ENCODE assay signal across 23 mouse cellular contexts in genomic region chr3:126491914-126492265, GRCm38 (mm10).
DNase-seq lines count a peak whose midpoint lies in the region; ATAC-seq lines count a peak whose summit lies in the region.
"Had no signal": no experiment of that assay in that cellular context is flagged by ENCODE, and none has a peak within 500 bp of the region (broad histone marks: within the 10 kb centered on the region; RNA-seq: fewer than 3 reads in every experiment).

No protein-coding gene starts in this region.

- 69% methylated on average over 3 of the region's 3 CpGs for WGBS in embryonic facial prominence, embryonic 14.5 days
- 88% methylated on average over 3 of the region's 3 CpGs for WGBS in embryonic facial prominence, embryonic 10.5 days
- 90% methylated on average over 3 of the region's 3 CpGs for WGBS in hindbrain, embryonic 13.5 days
- WGBS in hindbrain, embryonic 11.5 days: 82% methylated on average over 3 of the region's 3 CpGs
- 88% methylated on average over 3 of the region's 3 CpGs for WGBS in midbrain, embryonic 15.5 days
- 79% methylated on average over 3 of the region's 3 CpGs for WGBS in midbrain, embryonic 10.5 days
- 73% methylated on average over 3 of the region's 3 CpGs for WGBS in limb, embryonic 13.5 days

- ATAC-seq in embryonic facial prominence, embryonic 14.5 days (ENCODE audit: low read depth): peak; percentile 74
- ATAC-seq in hindbrain, embryonic 13.5 days (ENCODE audit: low FRiP score): no peak
- no peak for ATAC-seq in hindbrain, embryonic 11.5 days (ENCODE audit: low FRiP score)
- peak; percentile 56 for ATAC-seq in midbrain, embryonic 15.5 days (replicated peaks)
- 0 out of 2 replicates have a peak, but pooled peaks have one; percentile 11 for ATAC-seq in limb, embryonic 13.5 days (ENCODE audit: low FRiP score, low read depth)
- ATAC-seq: intestine, embryonic 16.5 days had no signal

- no peaks in the 10 kb centered on the region for H3K9me3 ChIP-seq in embryonic facial prominence, embryonic 14.5 days (ENCODE audit: control insufficient read depth, low read length)
- H3K9me3 ChIP-seq in embryonic facial prominence, embryonic 10.5 days: no peaks in the 10 kb centered on the region
- H3K9me3 ChIP-seq in hindbrain, embryonic 13.5 days: no peaks in the 10 kb centered on the region
- no peaks in the 10 kb centered on the region for H3K9me3 ChIP-seq in hindbrain, embryonic 11.5 days (ENCODE audit: control insufficient read depth, low read length)
- no peaks in the 10 kb centered on the region for H3K9me3 ChIP-seq in midbrain, embryonic 15.5 days
- H3K9me3 ChIP-seq in midbrain, embryonic 10.5 days (replicated peaks): no peaks in the 10 kb centered on the region
- no peaks in the 10 kb centered on the region for H3K9me3 ChIP-seq in limb, embryonic 13.5 days
- H3K9me3 ChIP-seq: heart, embryonic 13.5 days had no signal

- no peak for DNase-seq in embryonic facial prominence, embryonic 14.5 days (ENCODE audit: low spot score)
- DNase-seq in embryonic facial prominence, embryonic 10.5 days (ENCODE audit: low spot score): no peak
- DNase-seq in hindbrain, embryonic 11.5 days (ENCODE audit: low spot score): no peak
- no peak for DNase-seq in midbrain, embryonic 10.5 days (ENCODE audit: low spot score)
- no peak for DNase-seq in spleen, postnatal 36 days (ENCODE audit: low spot score in 2 of 2)
- DNase-seq: adrenal gland, postnatal 10 days; cerebellum, adult 8-10 months; cerebellum, postnatal 25 days; gastrocnemius, postnatal 10 days; heart, postnatal 10 days; kidney, adult 8-10 months; liver; lung, adult 2 months; lung, postnatal 10 days had no signal

- no peak overlapping the region for H3K4me2 ChIP-seq in embryonic facial prominence, embryonic 14.5 days (ENCODE audit: low read depth, low read length)
- H3K4me2 ChIP-seq in hindbrain, embryonic 13.5 days: no peak overlapping the region
- no peak overlapping the region for H3K4me2 ChIP-seq in hindbrain, embryonic 11.5 days (replicated peaks; ENCODE audit: low read depth, low read length)
- H3K4me2 ChIP-seq in midbrain, embryonic 15.5 days: no peak overlapping the region
- no peak overlapping the region for H3K4me2 ChIP-seq in limb, embryonic 13.5 days (replicated peaks)
- H3K4me2 ChIP-seq: heart, embryonic 13.5 days had no signal

- H3K27me3 ChIP-seq in embryonic facial prominence, embryonic 14.5 days (replicated peaks; ENCODE audit: control insufficient read depth, insufficient read depth, low read length): no peaks in the 10 kb centered on the region
- H3K27me3 ChIP-seq in embryonic facial prominence, embryonic 10.5 days (replicated peaks; ENCODE audit: low read depth, poor library complexity, severe bottlenecking): no peaks in the 10 kb centered on the region
- no peaks in the 10 kb centered on the region for H3K27me3 ChIP-seq in hindbrain, embryonic 13.5 days
- no peaks in the 10 kb centered on the region for H3K27me3 ChIP-seq in hindbrain, embryonic 11.5 days (ENCODE audit: control insufficient read depth, insufficient read depth, low read length)
- H3K27me3 ChIP-seq in midbrain, embryonic 15.5 days (replicated peaks): no peaks in the 10 kb centered on the region
- H3K27me3 ChIP-seq in midbrain, embryonic 10.5 days (ENCODE audit: low read depth, poor library complexity, severe bottlenecking): no peaks in the 10 kb centered on the region
- H3K27me3 ChIP-seq in limb, embryonic 13.5 days: no peaks in the 10 kb centered on the region
- H3K27me3 ChIP-seq: CH12.LX; heart, embryonic 13.5 days had no signal

- no peak overlapping the region for H3K9ac ChIP-seq in embryonic facial prominence, embryonic 14.5 days (ENCODE audit: low read depth, low read length)
- no peak overlapping the region for H3K9ac ChIP-seq in hindbrain, embryonic 13.5 days
- no peak overlapping the region for H3K9ac ChIP-seq in hindbrain, embryonic 11.5 days (ENCODE audit: low read depth, low read length)
- H3K9ac ChIP-seq in midbrain, embryonic 15.5 days: no peak overlapping the region
- no peak overlapping the region for H3K9ac ChIP-seq in limb, embryonic 13.5 days
- H3K9ac ChIP-seq: heart, embryonic 13.5 days; liver, embryonic 14.5 days had no signal

- no peak overlapping the region for H3K27ac ChIP-seq in embryonic facial prominence, embryonic 14.5 days (replicated peaks; ENCODE audit: low read depth, low read length)
- no peak overlapping the region for H3K27ac ChIP-seq in embryonic facial prominence, embryonic 10.5 days (replicated peaks)
- 0 out of 2 replicates have a peak overlapping the region, but pooled peaks have one; percentile 8 for H3K27ac ChIP-seq in hindbrain, embryonic 13.5 days
- no peak overlapping the region for H3K27ac ChIP-seq in hindbrain, embryonic 11.5 days (ENCODE audit: low read depth, low read length)
- peak overlapping the region; percentile 32; the same call in 1 of the 2 replicates for H3K27ac ChIP-seq in midbrain, embryonic 15.5 days
- no peak overlapping the region for H3K27ac ChIP-seq in midbrain, embryonic 10.5 days (replicated peaks)
- H3K27ac ChIP-seq in limb, embryonic 13.5 days: no peak overlapping the region
- H3K27ac ChIP-seq: heart, embryonic 13.5 days; kidney, postnatal 0 days; liver, embryonic 14.5 days; macrophage had no signal

- no peaks in the 10 kb centered on the region for H3K4me1 ChIP-seq in embryonic facial prominence, embryonic 14.5 days (ENCODE audit: control insufficient read depth, insufficient read depth, low read length)
- no peaks in the 10 kb centered on the region for H3K4me1 ChIP-seq in embryonic facial prominence, embryonic 10.5 days
- H3K4me1 ChIP-seq in hindbrain, embryonic 13.5 days (replicated peaks): peaks cover 9% of the 10 kb centered on the region
- no peaks in the 10 kb centered on the region for H3K4me1 ChIP-seq in hindbrain, embryonic 11.5 days (replicated peaks; ENCODE audit: control insufficient read depth, insufficient read depth, low read length)
- peaks cover 4% of the 10 kb centered on the region; the same call in 1 of the 2 replicates for H3K4me1 ChIP-seq in midbrain, embryonic 15.5 days
- H3K4me1 ChIP-seq in midbrain, embryonic 10.5 days: peaks cover 8% of the 10 kb centered on the region; the same call in 1 of the 2 replicates
- no peaks in the 10 kb centered on the region for H3K4me1 ChIP-seq in limb, embryonic 13.5 days
- H3K4me1 ChIP-seq: heart, embryonic 13.5 days had no signal

- no peak overlapping the region for H3K4me3 ChIP-seq in embryonic facial prominence, embryonic 14.5 days (ENCODE audit: low read depth, low read length)
- H3K4me3 ChIP-seq in embryonic facial prominence, embryonic 10.5 days: no peak overlapping the region
- H3K4me3 ChIP-seq in hindbrain, embryonic 13.5 days: no peak overlapping the region
- H3K4me3 ChIP-seq in hindbrain, embryonic 11.5 days (ENCODE audit: low read depth, low read length): no peak overlapping the region
- H3K4me3 ChIP-seq in midbrain, embryonic 15.5 days: no peak overlapping the region
- no peak overlapping the region for H3K4me3 ChIP-seq in midbrain, embryonic 10.5 days
- H3K4me3 ChIP-seq in limb, embryonic 13.5 days: no peak overlapping the region
- H3K4me3 ChIP-seq: heart, embryonic 13.5 days had no signal

- H3K36me3 ChIP-seq in embryonic facial prominence, embryonic 14.5 days (ENCODE audit: control insufficient read depth, insufficient read depth, low read length): no peaks in the 10 kb centered on the region
- H3K36me3 ChIP-seq in embryonic facial prominence, embryonic 10.5 days (replicated peaks): no peaks in the 10 kb centered on the region
- no peaks in the 10 kb centered on the region for H3K36me3 ChIP-seq in hindbrain, embryonic 13.5 days
- no peaks in the 10 kb centered on the region for H3K36me3 ChIP-seq in hindbrain, embryonic 11.5 days (ENCODE audit: control insufficient read depth, insufficient read depth, low read length)
- H3K36me3 ChIP-seq in midbrain, embryonic 15.5 days (replicated peaks): no peaks in the 10 kb centered on the region
- H3K36me3 ChIP-seq in midbrain, embryonic 10.5 days: no peaks in the 10 kb centered on the region
- H3K36me3 ChIP-seq in limb, embryonic 13.5 days: no peaks in the 10 kb centered on the region
- H3K36me3 ChIP-seq: heart, embryonic 13.5 days had no signal

Comparison
In these comparisons a context has a peak if more than half of its experiments do, and no peak if none do; other contexts are left out.
1. H3K27ac ChIP-seq: peak in hindbrain, embryonic 13.5 days (single experiment) and midbrain, embryonic 15.5 days (single experiment); none in embryonic facial prominence, embryonic 14.5 days (single experiment), embryonic facial prominence, embryonic 10.5 days (single experiment), hindbrain, embryonic 11.5 days (single experiment), midbrain, embryonic 10.5 days (single experiment) and limb, embryonic 13.5 days (single experiment).
2. ATAC-seq: peak in embryonic facial prominence, embryonic 14.5 days (single experiment), midbrain, embryonic 15.5 days (single experiment) and limb, embryonic 13.5 days (single experiment); none in hindbrain, embryonic 13.5 days (single experiment) and hindbrain, embryonic 11.5 days (single experiment).